Mouse (Mus musculus): ENCODE measurements around the gene Gin1. TPM values are rescaled to one million over a fixed set of nuclear protein-coding genes. Genes with fewer than 3 reads are reported as not detected.

Gene Gin1
- 3.2 TPM for polyA plus RNA-seq (2012; fragmentation: generic; extraction: Trizol)
- long read RNA-seq, experiment 1, transcript Gin1-203 (8 exons, 2,046 nt): major isoform, 5 of 14 reads
- long read RNA-seq, experiment 1, partial matches to known transcripts: 0 of 14 reads
- long read RNA-seq, experiment 1, other reads (novel, unspliced or antisense): 4 of 14 reads
- long read RNA-seq, experiment 2, transcript Gin1-201 (8 exons, 2,494 nt): minor isoform, 6 of 38 reads
- long read RNA-seq, experiment 2, transcript Gin1-203 (8 exons, 2,046 nt): major isoform, 24 of 38 reads
- long read RNA-seq, experiment 2, partial matches to known transcripts: 1 of 38 reads
- long read RNA-seq, experiment 2, other reads (novel, unspliced or antisense): 6 of 38 reads

GRCm38 (mm10) chr1:97769904-97770753 lies at the start of gene Gin1, which contains the start of gene Ppip5k2:
Gin1 (plus strand) TSS chr1:97770172.
Ppip5k2 (minus strand) TSS chr1:97770411.
- Histone ChIP-seq H3K79me2 (ENCODE audit: control insufficient read depth, insufficient read depth) (peaks cover 78% of the 10 kb centered on the region), H3K4me3 (ENCODE audit: insufficient read depth, poor library complexity, severe bottlenecking) (peak within 1 kb of the TSS; percentile 93), H3K36me3 (ENCODE audit: control insufficient read depth, insufficient read depth) (no peaks in the 10 kb centered on the region), H3ac (ENCODE audit: control insufficient read depth, insufficient read length, low read depth) (peak within 1 kb of the TSS; percentile 95), H3K27me3 (ENCODE audit: control insufficient read depth, insufficient read depth, insufficient read length) (no peaks in the 10 kb centered on the region), H3K79me3 (ENCODE audit: low read depth) (peaks cover 42% of the 10 kb centered on the region)
- peak; percentile 36 for TF ChIP-seq CTCF (IDR thresholded peaks at IDR 0.05; ENCODE audit: control insufficient read depth, insufficient read depth, insufficient read length)
- no peak for TF ChIP-seq MYOD1 (IDR thresholded peaks at IDR 0.05; ENCODE audit: control insufficient read depth, insufficient read length, low read depth)
- peak; percentile 85 for TF ChIP-seq MAX (IDR thresholded peaks at IDR 0.05)

DNA sequence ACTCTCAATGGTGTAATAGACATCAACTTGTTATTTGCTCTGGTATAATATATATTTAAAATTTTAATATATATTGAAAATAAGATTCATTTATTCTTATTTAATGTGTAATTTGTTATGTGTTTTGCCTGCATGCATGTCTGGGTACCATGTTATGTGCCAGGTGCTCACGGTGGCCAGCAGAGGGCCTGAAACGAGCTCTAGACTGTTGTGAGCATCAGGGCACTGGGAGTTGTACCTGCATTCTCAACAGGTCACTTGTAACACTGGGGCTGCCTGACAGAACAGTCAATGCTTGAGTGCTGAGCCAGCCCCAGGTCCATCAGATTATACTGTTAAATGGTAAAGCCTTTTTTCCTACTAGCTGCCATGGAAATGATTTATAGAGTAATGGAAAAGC lies 43.2 kb upstream of the Gin1 start:
- Histone ChIP-seq H3K36me3 (ENCODE audit: control insufficient read depth, insufficient read depth) (peaks cover 42% of the 10 kb centered on the region), H3K79me3 (ENCODE audit: low read depth) (no peaks in the 10 kb centered on the region), H3K27me3 (ENCODE audit: control insufficient read depth, insufficient read depth, insufficient read length) (no peaks in the 10 kb centered on the region), H3K4me3 (ENCODE audit: insufficient read depth, poor library complexity, severe bottlenecking) (no peak overlapping the region), H3K79me2 (ENCODE audit: control insufficient read depth, insufficient read depth) (no peaks in the 10 kb centered on the region), H3ac (ENCODE audit: control insufficient read depth, insufficient read length, low read depth) (no peak overlapping the region)
- no peak for TF ChIP-seq MYOD1 (IDR thresholded peaks at IDR 0.05; ENCODE audit: control insufficient read depth, insufficient read length, low read depth)
- TF ChIP-seq CTCF (IDR thresholded peaks at IDR 0.05; ENCODE audit: control insufficient read depth, insufficient read depth, insufficient read length): no peak
- TF ChIP-seq MAX (IDR thresholded peaks at IDR 0.05): no peak
- TF ChIP-seq CEBPB (IDR thresholded peaks at IDR 0.05; ENCODE audit: low read depth): no peak
- no peak for TF ChIP-seq FOSL1 (IDR thresholded peaks at IDR 0.05; ENCODE audit: insufficient read depth, low read length, poor library complexity, severe bottlenecking)
- no peak for TF ChIP-seq MYOG (IDR thresholded peaks at IDR 0.05; ENCODE audit: control insufficient read depth, extremely low read depth, insufficient read length)
- no peak for TF ChIP-seq USF1 (IDR thresholded peaks at IDR 0.05; ENCODE audit: low read depth)

DNA sequence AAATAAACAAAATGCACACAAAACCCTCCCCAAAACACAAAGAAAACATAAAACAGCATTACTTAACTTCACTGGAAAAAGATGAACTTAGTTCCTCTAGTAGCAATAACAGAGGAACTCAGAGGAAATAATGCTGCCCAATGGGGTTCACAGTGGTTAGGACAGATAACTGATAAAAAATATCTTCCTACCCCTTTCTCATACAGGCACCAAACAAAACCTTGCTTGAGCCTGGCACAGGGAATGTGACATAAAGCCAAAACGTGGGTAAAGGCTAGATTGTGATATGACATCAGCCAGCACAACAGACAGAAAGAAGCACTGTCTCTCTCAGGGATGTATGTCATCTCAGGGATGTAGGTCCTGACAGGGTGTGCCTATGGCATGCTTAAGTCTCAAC lies 40.6 kb upstream of the Gin1 start:
- no peaks in the 10 kb centered on the region for H3K79me3 ChIP-seq (ENCODE audit: low read depth)
- no peaks in the 10 kb centered on the region for H3K27me3 ChIP-seq (ENCODE audit: control insufficient read depth, insufficient read depth, insufficient read length)
- no peak overlapping the region for H3K4me3 ChIP-seq (ENCODE audit: insufficient read depth, poor library complexity, severe bottlenecking)
- no peaks in the 10 kb centered on the region for H3K79me2 ChIP-seq (ENCODE audit: control insufficient read depth, insufficient read depth)
- no peak for TF ChIP-seq FOSL1 (IDR thresholded peaks at IDR 0.05; ENCODE audit: insufficient read depth, low read length, poor library complexity, severe bottlenecking)
- TF ChIP-seq USF1 (IDR thresholded peaks at IDR 0.05; ENCODE audit: low read depth): no peak
- no peak for TF ChIP-seq MAX (IDR thresholded peaks at IDR 0.05)
- TF ChIP-seq MYOD1 (IDR thresholded peaks at IDR 0.05; ENCODE audit: control insufficient read depth, insufficient read length, low read depth): no peak
- TF ChIP-seq MYOG (IDR thresholded peaks at IDR 0.05; ENCODE audit: control insufficient read depth, extremely low read depth, insufficient read length): no peak
- no peak for TF ChIP-seq CEBPB (IDR thresholded peaks at IDR 0.05; ENCODE audit: low read depth)
- TF ChIP-seq CTCF (IDR thresholded peaks at IDR 0.05; ENCODE audit: control insufficient read depth, insufficient read depth, insufficient read length): no peak
- H3ac ChIP-seq (ENCODE audit: control insufficient read depth, insufficient read length, low read depth): no peak overlapping the region
- H3K36me3 ChIP-seq (ENCODE audit: control insufficient read depth, insufficient read depth): peaks cover 46% of the 10 kb centered on the region

DNA sequence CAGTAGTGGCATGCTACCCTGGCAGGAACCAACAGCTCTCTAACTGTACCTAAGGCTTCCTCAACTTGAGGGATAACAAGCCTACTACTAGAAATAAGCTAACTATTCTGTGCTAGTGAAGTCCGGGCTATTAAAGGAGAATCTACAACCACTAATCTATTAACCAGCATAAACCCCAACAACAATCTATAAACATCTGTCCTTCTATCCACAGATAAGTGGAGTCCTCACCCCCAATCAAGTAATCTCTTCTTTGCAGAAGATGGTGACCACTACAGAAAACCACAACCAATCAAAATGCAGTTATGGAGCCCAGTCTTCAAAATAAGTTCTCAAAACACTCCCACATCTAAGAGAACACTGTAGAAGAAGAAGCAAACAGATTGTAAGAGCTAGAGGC lies 26.9 kb upstream of the Gin1 start:
- Histone ChIP-seq H3K79me2 (ENCODE audit: control insufficient read depth, insufficient read depth) (no peaks in the 10 kb centered on the region), H3K4me3 (ENCODE audit: insufficient read depth, poor library complexity, severe bottlenecking) (no peak overlapping the region), H3K79me3 (ENCODE audit: low read depth) (no peaks in the 10 kb centered on the region), H3K36me3 (ENCODE audit: control insufficient read depth, insufficient read depth) (peaks cover 47% of the 10 kb centered on the region), H3ac (ENCODE audit: control insufficient read depth, insufficient read length, low read depth) (no peak overlapping the region), H3K27me3 (ENCODE audit: control insufficient read depth, insufficient read depth, insufficient read length) (no peaks in the 10 kb centered on the region)
- TF ChIP-seq CTCF (IDR thresholded peaks at IDR 0.05; ENCODE audit: control insufficient read depth, insufficient read depth, insufficient read length) (no peak), CEBPB (IDR thresholded peaks at IDR 0.05; ENCODE audit: low read depth) (no peak), FOSL1 (IDR thresholded peaks at IDR 0.05; ENCODE audit: insufficient read depth, low read length, poor library complexity, severe bottlenecking) (no peak), USF1 (IDR thresholded peaks at IDR 0.05; ENCODE audit: low read depth) (no peak), MYOG (IDR thresholded peaks at IDR 0.05; ENCODE audit: control insufficient read depth, extremely low read depth, insufficient read length) (no peak), MYOD1 (IDR thresholded peaks at IDR 0.05; ENCODE audit: control insufficient read depth, insufficient read length, low read depth) (no peak), MAX (IDR thresholded peaks at IDR 0.05) (no peak)

DNA sequence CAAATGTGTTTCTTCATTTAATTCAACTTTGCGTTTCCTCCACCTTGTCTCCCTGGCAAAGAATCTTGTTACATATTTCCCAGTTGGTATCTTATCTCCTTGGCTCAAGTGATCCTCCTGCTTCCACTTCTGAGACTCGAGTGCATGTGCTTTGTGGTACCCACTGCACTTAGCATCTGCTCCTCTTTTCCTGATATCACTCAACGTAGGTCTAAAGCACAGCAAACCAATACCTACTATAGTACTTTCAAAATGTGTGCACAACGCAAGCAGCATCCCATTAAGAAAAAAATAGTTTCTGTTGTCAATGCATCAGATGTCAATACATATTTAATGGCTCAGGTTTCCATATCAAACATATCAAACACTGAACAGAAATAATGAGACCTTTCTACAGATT lies 24.3 kb upstream of the Gin1 start:
- Histone ChIP-seq H3K79me3 (ENCODE audit: low read depth) (no peaks in the 10 kb centered on the region), H3K27me3 (ENCODE audit: control insufficient read depth, insufficient read depth, insufficient read length) (no peaks in the 10 kb centered on the region), H3K36me3 (ENCODE audit: control insufficient read depth, insufficient read depth) (peaks cover 40% of the 10 kb centered on the region), H3K4me3 (ENCODE audit: insufficient read depth, poor library complexity, severe bottlenecking) (no peak overlapping the region), H3K79me2 (ENCODE audit: control insufficient read depth, insufficient read depth) (no peaks in the 10 kb centered on the region), H3ac (ENCODE audit: control insufficient read depth, insufficient read length, low read depth) (no peak overlapping the region)
- no peak for TF ChIP-seq USF1 (IDR thresholded peaks at IDR 0.05; ENCODE audit: low read depth)
- no peak for TF ChIP-seq MAX (IDR thresholded peaks at IDR 0.05)
- TF ChIP-seq FOSL1 (IDR thresholded peaks at IDR 0.05; ENCODE audit: insufficient read depth, low read length, poor library complexity, severe bottlenecking): no peak
- TF ChIP-seq MYOD1 (IDR thresholded peaks at IDR 0.05; ENCODE audit: control insufficient read depth, insufficient read length, low read depth): no peak
- TF ChIP-seq MYOG (IDR thresholded peaks at IDR 0.05; ENCODE audit: control insufficient read depth, extremely low read depth, insufficient read length): no peak
- no peak for TF ChIP-seq CEBPB (IDR thresholded peaks at IDR 0.05; ENCODE audit: low read depth)
- no peak for TF ChIP-seq CTCF (IDR thresholded peaks at IDR 0.05; ENCODE audit: control insufficient read depth, insufficient read depth, insufficient read length)
